Mouse (Mus musculus) retina, postnatal 1 day (tissue): ENCODE results near the gene Mlph.

Source experiments
- DNase-seq: peaks from one replicate; pipeline ENCODE4 v3.0.0-alpha.2; 2012

Mlph gene

GRCm38 (mm10) chr1:90914948-90915569 is at the start of gene Mlph:
Gene Mlph, plus strand, starts transcription at chr1:90915085.
- peak; percentile 44 for DNase-seq

- no peak for DNase-seq
These were observed 48.2 kb upstream of the Mlph start for GRCm38 (mm10) chr1:90866734-90867133.

GRCm38 (mm10) chr1:90870581-90870980 is 44.3 kb upstream of the Mlph start:
- DNase-seq, result no peak

- no peak for DNase-seq
These were observed 39.5 kb upstream of the Mlph start for GRCm38 (mm10) chr1:90875371-90875770.

- DNase-seq, result no peak
These were observed 38.9 kb upstream of the Mlph start for GRCm38 (mm10) chr1:90875961-90876360.

GRCm38 (mm10) chr1:90876486-90877270 is 38.2 kb upstream of the Mlph start:
- DNase-seq, result no peak

GRCm38 (mm10) chr1:90885771-90886460 is 29.0 kb upstream of the Mlph start:
- DNase-seq, result no peak

- DNase-seq, result no peak
These were observed 20.4 kb upstream of the Mlph start for GRCm38 (mm10) chr1:90894521-90894920.

GRCm38 (mm10) chr1:90895004-90895403 is 19.9 kb upstream of the Mlph start:
- no peak for DNase-seq

- no peak for DNase-seq
These were observed 18.6 kb upstream of the Mlph start for GRCm38 (mm10) chr1:90896281-90896680.

GRCm38 (mm10) chr1:90896741-90897361 is 18.0 kb upstream of the Mlph start:
- no peak for DNase-seq

- no peak for DNase-seq
These were observed 16.9 kb upstream of the Mlph start for GRCm38 (mm10) chr1:90898012-90898411.

GRCm38 (mm10) chr1:90899816-90900215 is 15.1 kb upstream of the Mlph start:
- no peak for DNase-seq

- DNase-seq, result no peak
These were observed 14.5 kb upstream of the Mlph start for GRCm38 (mm10) chr1:90900406-90900805.

- no peak for DNase-seq
These were observed 13.6 kb upstream of the Mlph start for GRCm38 (mm10) chr1:90901246-90901645.

- no peak for DNase-seq
These were observed 13.1 kb upstream of the Mlph start for GRCm38 (mm10) chr1:90901681-90902208.

GRCm38 (mm10) chr1:90902751-90903150 is 12.1 kb upstream of the Mlph start:
- no peak for DNase-seq

GRCm38 (mm10) chr1:90903211-90903945 is 11.5 kb upstream of the Mlph start:
- no peak for DNase-seq

- DNase-seq, result no peak
These were observed 10.9 kb upstream of the Mlph start for GRCm38 (mm10) chr1:90903971-90904458.

GRCm38 (mm10) chr1:90904729-90905404 is 10.0 kb upstream of the Mlph start:
- DNase-seq, result no peak

GRCm38 (mm10) chr1:90906357-90906756 is 8.5 kb upstream of the Mlph start:
- DNase-seq, result peak; percentile 71

- DNase-seq, result no peak
These were observed 5.7 kb upstream of the Mlph start for GRCm38 (mm10) chr1:90909161-90909560.
